Mouse (Mus musculus) heart, adult 11 months (tissue): ENCODE results near the gene Celf3.
A peak's percentile ranks its signal among the peaks of the same experiment; 100 is the strongest.

Experiments used
- DNase-seq: peaks from one replicate; pipeline ENCODE4 v3.0.0; 2022

The Celf3 gene

DNA sequence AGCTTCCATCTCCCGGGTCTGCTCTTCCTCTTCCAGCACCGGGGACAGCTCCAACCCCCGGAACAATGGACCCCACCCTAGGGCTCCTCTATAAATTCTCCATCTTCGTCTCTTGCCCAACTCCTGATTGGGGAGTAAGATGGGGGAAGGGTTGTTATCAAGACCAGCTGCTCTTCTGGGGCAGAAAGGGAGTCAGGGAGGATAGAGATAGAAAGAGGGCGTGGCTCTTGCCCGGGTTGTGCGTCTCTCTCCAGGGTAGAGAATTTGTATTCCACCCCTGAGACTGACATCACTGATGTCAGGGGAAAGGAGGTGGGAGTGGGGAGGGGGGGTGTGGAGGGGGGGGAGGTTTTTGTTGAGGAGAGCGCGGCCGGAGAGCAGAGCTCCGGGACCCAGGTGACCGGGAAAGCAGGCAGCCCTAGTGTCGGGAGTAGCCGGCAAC lies at the start of gene Celf3:
Celf3 (plus strand) TSS at position 315 of the 442 bp plus-strand sequence.
- no peak for DNase-seq

DNA sequence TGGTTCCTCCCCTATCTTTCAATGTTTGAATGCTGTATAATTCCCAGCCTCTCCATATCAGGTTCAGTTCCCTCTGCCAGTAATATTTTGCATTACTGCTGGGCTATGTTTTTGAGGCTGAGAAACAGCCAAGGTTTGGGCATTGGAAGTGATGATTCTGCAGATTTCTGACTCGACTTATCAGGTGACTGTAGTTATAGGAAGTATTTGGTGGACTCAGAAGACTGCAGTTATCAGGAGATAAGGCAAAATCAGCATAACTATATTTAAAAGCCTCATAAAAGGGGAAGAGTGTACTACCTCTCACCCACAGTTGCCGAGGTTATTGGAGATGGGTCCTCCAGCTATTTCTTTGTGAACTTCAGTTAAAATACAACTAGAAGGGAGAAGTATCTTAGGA lies 47.1 kb upstream of the Celf3 start:
- DNase-seq: no peak

DNA sequence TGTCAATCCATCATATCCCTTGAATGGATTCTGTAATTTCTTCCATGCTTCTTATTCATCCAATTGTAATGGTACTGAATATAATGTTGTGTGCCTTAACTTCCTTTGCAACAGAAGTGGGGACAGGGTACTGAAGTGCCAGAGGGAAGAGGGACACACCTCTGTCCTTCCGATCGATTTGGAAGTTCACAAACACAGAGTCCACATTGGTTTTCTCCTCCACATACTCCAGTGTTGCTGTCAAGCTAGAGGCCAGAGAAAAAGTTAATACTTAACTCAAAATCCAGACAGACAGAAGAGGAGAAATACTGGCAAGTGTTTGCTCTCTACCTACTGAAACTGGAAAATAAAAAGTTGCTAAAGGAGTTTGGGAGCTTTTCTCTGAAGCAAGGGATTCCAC lies 43.8 kb upstream of the Celf3 start:
- peak; percentile 16 for DNase-seq

DNA sequence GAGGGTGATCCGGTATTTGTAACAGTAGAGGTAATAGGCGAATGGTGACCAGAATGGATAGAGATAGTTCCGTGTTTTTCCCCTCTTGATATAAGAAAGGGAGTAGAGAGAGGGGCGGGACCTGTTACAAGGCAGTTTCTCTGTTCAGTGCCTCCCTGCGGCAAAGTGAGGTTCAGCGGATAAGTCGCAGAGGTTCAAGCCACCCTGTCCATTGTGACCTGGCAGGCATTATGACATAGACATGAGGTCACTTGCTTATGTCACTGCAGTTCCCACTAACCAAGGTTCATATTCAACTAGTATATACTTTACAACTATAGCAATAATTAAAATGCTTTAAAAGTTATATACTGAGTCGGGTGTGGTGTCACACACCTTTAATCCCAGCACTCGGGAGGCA lies 41.7 kb upstream of the Celf3 start:
- peak; percentile 61 for DNase-seq

DNA sequence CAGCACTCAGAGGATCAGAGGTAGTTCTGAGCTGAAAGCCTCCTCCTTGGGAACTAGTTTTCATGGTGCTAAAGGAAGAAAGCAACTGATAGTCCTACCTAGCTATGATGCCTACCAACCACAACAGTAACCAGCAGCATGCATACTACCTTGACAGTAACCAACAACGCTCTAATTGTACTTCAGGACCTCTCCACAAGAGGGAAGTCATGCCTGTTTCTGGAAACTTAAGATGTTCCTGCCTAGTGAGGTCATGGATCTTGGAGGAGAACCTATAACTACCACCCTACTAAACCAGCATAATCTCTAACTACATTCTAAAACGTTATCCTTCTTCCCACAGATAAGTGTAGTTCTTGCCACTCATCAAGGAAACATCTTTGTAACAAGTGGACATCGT lies 36.9 kb upstream of the Celf3 start:
- DNase-seq: peak; percentile 0

DNA sequence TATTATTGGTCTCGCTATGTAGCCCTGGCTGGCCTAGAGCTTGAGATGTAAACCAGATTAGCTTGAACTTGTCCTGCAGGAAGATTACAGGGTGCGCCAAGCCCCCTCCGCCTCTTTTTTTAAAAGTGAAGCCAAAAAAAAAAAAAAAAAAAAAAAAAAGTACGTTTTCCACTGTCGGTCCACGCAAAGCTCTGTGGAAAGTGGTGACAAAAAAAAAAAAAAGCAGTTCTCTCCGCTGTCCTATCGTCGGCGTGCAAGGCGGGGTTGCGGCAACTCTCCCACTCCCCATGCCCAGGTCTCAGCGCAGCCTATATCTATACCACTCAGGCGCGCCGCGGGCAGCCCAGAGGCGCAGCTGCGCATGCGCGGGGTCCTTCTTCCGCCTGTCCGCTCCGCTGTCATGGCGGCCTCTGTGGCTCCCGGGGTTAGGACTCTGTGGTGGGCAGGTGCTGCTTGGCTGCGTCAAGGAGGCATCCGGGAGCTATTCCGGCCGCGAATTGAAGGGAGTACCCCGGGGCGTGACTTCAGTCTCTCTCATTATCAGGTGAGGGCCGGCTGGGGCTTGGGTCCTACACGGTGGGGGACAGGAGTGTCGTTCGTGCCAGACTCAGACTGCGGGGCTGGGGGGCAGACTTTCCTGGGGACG lies 35.0 kb upstream of the Celf3 start, which contains the start of gene Mrpl9:
Mrpl9 (plus strand) TSS at position 368 of the 646 bp plus-strand sequence.
- peak; percentile 99 for DNase-seq

DNA sequence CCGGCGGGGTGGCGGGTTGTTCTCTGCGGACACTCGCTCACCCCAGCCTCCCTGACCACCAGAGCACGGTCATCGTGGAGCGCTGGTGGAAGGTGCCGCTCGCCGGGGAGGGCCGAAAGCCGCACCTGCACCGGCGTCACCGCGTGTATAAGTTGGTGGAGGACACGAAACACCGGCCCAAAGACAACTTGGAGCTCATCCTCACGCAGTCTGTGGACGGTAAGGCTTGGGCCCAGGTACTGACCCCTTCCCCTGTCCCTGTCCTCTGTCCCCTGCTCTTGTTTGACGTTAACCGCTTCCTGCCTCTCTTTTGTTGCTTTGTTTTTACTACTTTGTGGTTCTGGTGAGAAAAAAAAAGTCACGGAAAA lies 34.5 kb upstream of the Celf3 start, which contains the start of gene Oaz3:
Oaz3 (minus strand) TSS at position 319 of the 368 bp plus-strand sequence.
- no peak for DNase-seq

DNA sequence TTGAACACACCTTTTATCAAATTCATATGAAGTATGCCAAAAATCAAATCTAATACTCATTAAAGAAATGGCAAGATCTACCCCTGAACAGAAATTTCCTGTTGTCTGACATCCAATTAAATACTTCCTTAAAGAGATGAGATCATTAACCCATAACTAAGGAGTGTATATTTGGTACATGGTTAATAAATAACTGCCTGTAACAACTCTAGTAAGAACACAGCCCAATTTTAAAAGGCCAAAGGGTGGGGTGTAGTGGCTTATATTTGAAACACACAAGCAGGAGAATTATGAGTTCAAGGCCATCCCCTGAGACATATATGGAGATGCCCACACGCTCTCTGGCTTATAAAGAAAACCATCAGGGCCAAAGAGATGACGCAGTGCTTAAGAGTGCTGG lies 28.7 kb upstream of the Celf3 start:
- no peak for DNase-seq

DNA sequence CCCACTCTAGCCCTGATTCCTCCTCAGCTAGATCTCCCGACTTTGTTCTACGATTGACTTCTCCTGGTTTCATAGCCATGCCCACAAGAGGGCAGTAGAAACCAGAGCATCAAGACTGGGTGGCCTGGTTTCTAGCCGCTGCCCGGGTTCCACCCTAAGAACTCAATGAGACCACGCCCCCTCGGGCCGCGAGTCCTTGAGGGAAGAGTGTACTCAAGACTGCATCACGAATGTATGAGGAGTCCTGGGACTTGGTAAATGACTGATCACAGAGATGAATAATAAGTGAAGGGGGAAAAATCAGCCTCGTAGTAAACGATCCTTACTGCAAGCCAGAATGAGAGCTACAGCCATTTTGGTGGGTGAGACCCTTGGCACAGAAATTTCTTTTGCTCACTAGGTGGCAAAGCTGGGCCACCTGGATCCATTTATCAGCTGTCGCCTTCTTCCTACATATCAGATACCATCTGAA lies 21.5 kb upstream of the Celf3 start:
- peak; percentile 96 for DNase-seq

DNA sequence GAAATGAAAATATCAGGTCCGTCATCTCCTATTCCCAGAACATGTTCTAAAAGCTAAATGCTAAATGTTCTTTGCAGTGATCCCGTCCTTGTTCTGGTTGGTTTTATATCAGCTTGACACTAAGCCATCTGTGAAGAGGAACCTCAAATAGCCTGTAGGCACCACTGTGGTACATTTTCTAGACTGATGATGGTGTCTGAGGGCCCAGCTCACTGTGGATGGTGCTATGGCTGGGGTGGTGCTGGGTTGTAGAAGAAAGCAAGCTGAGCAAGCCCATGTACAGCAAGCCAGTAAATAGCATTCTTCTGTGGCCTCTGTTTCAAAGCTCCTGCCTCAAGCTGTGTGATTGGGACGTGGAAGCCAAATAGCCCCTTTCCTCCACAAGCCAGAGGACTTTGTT lies 21.0 kb upstream of the Celf3 start:
- no peak for DNase-seq

DNA sequence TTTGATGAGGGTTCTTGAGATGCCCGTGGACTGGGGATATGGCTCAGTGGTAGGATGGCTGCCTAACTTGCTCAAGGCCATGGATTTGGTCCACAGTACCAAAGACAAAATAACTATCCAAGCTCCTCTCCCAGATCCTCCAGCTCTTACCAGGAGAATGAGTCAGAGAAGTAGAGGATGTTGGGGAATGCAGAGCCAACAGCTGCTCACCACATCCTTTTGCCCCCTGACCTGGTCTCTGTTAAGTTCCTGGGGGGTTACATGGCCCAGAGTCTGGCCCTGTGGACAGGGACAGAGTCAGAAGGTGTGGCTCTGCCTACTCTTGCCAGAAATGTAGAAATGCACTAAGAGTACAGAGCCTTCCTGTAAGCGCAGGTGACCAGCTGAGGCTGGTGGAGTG lies 18.3 kb upstream of the Celf3 start:
- DNase-seq: no peak

DNA sequence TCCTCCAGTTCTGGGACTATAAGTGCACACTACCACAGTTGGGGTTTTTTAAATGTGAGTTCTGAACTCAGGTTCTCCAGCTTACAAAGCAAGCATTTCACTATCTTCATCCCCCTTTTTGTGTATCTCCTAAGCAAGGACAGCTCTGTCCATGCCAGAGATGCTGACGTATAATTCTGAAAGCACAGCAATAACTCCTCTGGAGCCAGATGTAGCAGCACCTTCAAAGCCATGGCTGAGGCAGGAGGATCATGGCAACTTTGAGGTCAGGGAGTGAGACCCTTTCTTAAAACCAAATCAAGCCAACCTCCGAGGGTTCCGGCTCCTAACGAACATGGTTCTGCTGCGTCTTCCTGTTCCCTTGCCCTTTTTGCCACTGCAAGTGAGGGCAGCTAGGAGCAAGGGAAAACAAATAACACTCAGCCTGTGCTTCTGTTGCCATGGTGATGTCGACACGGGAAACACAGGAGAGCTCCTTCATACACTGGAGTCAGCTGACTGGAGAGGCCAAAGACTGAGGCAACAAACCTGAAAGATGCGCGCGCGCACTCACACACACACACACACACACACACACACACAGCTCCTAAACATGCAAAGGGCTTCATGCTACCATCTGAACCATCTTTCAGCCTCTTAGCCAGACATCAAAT lies 14.0 kb upstream of the Celf3 start:
- DNase-seq: no peak

DNA sequence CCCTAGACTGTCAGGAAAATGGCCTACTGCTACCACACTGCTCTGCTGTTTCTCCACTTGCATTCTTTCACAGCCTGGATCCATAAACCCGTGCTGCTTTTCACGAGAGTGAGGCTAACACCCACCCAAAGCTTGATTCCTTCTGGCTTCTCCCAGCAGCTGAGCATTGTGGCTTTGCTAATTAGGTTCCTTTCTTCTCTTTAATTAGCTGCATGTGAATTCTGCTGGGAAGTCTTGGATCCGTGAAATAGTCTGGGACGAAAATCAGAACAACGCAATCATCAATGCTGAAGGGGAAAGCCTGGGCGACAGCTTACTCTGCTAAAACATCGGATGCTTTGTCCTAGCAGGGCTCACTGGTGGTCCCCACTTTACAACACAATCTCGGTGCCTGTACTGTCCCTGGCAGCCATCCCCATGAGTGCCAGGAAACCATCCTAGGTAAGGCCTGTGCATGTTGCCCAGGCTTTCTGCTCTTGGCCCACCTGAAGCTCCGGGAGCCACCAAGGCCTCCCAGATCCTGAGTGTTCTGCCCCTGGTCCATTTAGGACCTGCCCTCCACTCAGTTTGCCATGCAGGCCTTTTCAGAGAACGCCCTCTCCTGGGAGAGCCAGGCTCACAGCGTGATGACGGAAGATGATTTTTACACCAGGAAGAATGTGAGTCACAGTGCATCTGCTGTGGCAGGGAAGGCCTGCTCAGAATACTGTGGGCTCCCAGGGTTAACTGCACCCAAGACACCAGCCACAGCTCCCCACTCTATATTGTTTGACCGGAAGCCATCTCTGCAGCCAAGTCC lies 12.3 kb upstream of the Celf3 start:
- DNase-seq: no peak

DNA sequence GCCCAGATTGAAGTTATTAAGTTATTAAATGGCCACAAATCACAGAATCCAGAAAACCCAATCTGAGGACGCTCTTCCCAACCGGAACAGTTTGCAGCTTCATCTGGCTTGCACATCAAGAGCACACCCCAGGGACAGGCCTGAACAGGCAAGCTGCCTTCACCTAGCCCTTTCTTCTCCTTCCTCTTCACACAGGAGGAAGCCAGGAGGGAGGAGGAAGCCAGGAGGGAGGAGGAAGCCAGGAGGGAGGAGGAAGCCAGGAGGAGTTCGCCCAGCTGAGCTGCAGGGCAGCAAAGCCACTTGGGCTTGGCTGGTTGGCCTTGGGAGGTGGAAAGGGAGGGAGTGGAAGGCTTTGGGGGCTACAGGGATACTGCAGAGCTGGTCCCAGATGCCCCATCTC lies 9.2 kb upstream of the Celf3 start:
- no peak for DNase-seq

DNA sequence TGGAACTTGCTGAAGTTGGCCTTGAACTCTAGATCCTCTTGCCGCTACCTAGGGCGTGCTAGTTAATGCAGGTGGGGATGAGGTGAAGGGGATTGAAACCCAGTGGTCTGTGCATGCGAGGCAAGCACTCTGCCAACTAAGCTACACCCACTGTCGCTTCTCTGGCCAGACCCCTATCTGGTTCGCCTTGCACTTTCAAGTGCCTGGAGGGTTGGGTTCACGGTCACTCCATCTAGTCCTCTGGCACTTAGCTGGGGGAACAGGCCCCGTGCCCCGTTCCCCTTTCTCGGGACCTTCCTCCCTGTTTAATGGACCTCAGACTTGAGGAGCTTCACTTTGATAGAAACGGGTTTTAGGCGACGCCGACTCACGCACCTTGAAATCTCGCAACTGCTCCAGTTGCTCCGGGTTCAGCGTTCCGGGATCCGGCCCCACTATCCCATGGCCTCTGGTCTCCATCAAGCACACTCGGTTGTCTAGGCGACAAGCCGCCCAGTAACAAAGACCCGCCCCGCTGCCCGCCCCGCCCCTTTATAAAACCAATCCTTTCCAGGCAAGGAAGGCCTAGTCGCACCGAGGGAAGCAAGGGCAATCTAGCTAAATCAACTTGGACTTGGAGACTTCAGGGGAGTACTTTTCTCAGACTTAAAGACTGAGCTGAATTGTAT lies 5.5 kb upstream of the Celf3 start:
- DNase-seq: peak; percentile 95

DNA sequence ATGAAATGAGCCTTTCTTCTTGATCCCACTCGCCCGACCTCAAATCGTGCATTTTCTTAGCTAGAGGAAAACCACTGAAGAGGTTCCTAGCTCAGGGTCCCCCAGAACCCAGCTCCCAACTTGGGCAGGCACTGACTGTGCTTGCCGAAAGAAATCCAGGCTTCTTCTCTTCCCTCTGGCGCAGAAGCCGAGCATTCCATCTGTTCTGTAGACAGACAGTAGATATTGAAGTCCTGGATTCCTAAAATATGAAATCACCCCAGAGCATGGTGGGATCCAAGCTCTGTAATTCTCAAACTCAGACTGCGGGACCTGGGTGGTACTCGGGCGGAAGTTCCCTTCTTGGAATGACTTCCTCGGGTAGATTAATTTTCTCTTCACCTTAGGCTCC lies 5.0 kb upstream of the Celf3 start:
- DNase-seq: no peak

DNA sequence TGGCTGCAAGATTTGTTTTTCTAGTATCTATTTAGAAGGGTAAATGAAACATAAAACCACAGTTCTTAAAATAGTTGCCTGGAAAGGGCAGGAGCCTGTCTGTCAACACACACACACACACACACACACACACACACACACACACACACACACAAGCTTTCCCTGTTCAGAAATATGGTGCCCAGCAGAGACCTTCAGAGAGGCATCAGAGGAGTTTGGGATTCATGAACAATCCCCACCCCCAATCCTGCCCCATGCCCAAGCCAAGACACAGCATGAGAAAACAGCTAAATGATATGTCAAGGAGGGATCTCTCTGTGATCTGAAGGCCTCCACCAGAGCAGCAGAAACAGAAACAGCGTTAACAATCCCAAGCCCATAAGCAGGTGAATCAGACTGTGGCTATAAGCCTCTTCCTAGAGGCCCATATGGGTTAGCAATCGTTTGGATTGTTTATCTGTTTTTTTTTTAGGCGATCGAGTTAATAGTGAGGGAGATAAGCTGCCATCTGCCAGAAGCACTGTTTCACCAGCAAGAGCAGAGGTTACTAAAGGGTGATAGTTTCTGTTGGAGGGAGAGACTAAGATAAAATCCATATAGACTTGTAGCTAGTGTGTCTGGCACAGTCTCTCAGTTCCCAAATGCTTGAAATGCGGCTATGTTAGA lies 4.4 kb upstream of the Celf3 start:
- DNase-seq: no peak

DNA sequence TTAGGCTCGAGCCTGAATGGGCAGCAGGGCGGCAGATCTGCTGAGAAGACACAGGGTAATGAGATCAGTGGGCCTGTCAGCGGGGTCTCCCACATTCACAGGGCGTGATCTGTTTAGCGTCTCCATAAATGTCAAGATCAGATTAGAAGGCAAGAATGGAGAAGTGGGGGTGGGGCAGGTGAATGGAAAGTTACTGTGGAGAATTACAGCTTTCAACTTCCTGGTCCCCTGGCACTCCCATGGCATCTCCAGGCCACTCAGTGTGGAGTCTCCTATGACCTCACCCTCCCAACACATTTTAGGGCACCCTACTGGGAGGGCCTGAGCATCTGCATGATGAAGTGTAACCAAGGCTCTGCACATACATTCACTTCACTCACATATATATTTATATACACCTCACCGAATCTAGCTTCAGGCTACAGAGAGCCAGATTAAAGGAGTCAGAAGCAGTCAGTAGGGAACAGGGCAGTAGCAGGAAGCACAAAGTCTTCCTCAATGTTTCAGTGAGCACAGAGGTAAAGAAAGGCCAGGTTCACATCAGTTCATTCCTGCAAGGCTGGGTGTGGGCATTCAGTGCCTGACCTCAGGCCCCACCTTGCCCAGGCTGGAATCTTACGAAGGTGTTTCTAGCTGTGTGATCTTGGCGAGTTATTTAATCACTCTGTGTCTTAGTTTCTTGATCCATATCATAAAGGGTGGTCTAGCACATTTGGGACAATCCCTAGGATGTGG lies 1.6 kb upstream of the Celf3 start:
- DNase-seq: no peak

DNA sequence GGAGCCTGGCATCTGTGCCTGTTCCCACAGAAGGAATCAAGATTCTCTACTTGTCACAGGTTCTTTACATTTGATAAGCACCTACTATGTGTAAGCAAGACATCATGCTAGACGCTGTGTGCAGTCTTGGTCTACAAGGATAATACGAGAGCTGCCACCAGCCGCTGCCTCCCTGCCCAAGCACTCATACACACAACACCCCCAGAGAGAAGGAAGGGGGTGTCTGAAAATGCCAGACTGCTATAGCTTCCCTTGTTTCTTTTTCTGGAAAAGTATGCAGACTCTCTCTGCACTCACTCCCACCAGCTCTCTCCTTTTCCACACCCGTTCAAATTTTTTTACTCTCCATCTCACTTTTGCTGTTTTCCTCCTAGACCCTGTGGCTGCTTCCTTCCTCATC lies 651 bp upstream of the Celf3 start:
- no peak for DNase-seq

DNA sequence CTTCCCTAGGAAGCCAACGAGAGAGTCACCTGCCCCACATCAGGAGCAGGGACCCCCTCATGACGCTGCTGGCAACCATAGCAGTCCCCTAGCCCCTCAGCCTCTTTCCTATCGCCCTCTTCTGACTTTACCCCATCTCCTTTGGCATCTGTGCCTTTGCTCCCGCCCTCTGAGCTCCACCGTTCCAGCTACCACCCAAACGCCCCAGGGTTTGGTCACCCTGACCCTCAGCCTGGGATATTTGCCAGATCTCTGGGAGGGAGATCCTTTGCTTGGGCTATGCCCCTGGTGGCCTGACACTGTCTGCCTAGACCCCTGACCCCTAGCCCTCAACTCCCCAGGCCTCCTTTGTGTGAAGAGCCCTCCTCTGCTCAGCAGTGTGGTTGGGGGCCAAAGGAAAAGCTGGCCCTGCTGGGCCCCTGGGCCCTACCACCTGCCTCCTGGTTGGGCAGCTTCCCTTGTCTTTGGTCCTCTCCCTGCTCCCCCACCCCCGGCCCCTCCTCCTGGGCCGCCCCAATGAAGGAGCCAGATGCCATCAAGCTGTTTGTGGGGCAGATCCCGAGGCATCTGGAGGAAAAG lies 585 bp downstream of the Celf3 start:
- no peak for DNase-seq

DNA sequence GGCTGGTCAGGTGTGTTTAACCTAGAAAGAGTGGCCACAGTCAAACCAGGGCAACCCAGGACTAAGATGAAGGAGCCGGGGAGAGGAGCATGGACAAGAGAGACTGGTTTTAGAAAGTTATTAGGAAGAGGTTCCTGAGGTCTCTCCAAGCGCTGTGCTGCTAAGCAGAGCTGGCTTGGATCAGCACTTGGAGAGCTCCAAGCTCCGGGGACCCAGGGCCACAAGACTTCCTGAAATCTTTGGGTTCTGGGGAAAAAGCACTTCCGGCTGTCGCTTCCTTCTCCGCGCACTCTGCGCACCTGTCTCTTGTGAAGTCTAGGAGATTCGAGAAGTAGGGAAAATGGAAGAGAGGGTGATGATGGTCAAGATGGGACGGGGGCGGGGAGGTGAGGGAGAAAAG lies 1.5 kb downstream of the Celf3 start:
- DNase-seq: no peak
